Mouse (Mus musculus) embryonic facial prominence, embryonic 14.5 days (tissue): ENCODE data around the gene Gpr152. TPM values are rescaled to one million over a fixed set of nuclear protein-coding genes. Genes with fewer than 3 reads are reported as not detected.

Experiments
- ATAC-seq: fragments of 200-750 bp; cut with Nextera tagmentation; 2 replicates; pipeline ENCODE4 v1.8.0; 2017; ENCODE audit warnings: low read depth, moderate number of reproducible peaks, moderate TSS enrichment
- DNase-seq: peaks from one replicate; pipeline ENCODE4 v3.0.0-alpha.2; 2015; ENCODE audit warnings: low spot score
- H3K27ac ChIP-seq: fragments of 300-500 bp; sonication (generic); replicated peaks from 2 replicates; pipeline ENCODE4 v1.5.1; 2014; ENCODE audit warnings: low read depth, mild to moderate bottlenecking, low read length, moderate library complexity
- H3K27me3 ChIP-seq: fragments of 300-500 bp; sonication (generic); replicated peaks from 2 replicates; pipeline ENCODE4 v1.6.1; 2014; ENCODE audit warnings: low read length; ENCODE audit not compliant: control insufficient read depth, insufficient read depth
- H3K36me3 ChIP-seq: fragments of 300-500 bp; sonication (generic); 2 replicates; pipeline ENCODE4 v1.6.1; 2014; ENCODE audit warnings: low read length, mixed read lengths; ENCODE audit not compliant: control insufficient read depth, insufficient read depth
- H3K4me1 ChIP-seq: fragments of 300-500 bp; sonication (generic); 2 replicates; pipeline ENCODE4 v1.6.1; 2014; ENCODE audit warnings: antibody characterized with exemption, low read length; ENCODE audit not compliant: control insufficient read depth, insufficient read depth
- H3K4me2 ChIP-seq: fragments of 300-500 bp; sonication (generic); 2 replicates; pipeline ENCODE4 v1.6.1; 2014; ENCODE audit warnings: low read depth, mild to moderate bottlenecking, low read length, moderate library complexity, mixed read lengths
- H3K4me3 ChIP-seq: fragments of 300-500 bp; sonication (generic); 2 replicates; pipeline ENCODE4 v1.5.1; 2014; ENCODE audit warnings: low read depth, mild to moderate bottlenecking, low read length
- H3K9ac ChIP-seq: fragments of 300-500 bp; sonication (generic); 2 replicates; pipeline ENCODE4 v1.6.1; 2014; ENCODE audit warnings: low read depth, mild to moderate bottlenecking, low read length, moderate library complexity, mixed read lengths
- H3K9me3 ChIP-seq: fragments of 300-500 bp; sonication (generic); 2 replicates; pipeline ENCODE4 v1.6.1; 2016; ENCODE audit warnings: low read length; ENCODE audit not compliant: control insufficient read depth
- WGBS: fragments of 180-500 bp; shearing (Covaris S2); extraction: QIAGEN DNeasy Blood & Tissue Kit; methylation state at CpG from one replicate; pipeline ENCODE4 v1.1.7; 2014; 5-methylcytosine and 5-hydroxymethylcytosine counted together
- polyA plus RNA-seq: library from polyadenylated mRNA; unstranded; fragments of >200 nt; fragmentation: Nextera tagmentation; extraction: Ambion mirVana; gene quantifications from 2 replicates; pipeline ENCODE4 v1.2.1, GENCODE M21; 2014

Gpr152 gene
- polyA plus RNA-seq, result 0.08 TPM in 1 of 2 replicates, not detected in the other

DNA sequence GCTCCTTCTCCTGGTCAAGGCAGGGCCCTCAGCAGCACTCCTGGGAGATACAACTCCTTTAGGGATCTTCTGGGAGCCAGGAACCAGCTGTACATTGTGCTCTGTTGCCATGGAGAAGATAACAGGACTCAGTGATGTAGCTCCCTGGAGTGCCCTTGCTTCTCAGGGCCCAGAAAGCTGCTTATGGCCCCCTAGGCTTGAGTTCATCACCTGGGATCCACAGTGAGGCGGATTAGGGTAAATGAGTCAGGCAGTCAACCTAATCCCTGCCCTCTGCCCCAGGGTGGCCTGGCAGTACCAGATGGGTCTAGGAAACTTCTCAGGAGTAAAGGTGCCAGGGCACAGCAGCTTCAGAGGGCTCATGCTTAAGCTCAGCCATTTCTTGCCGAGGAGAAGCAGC, at the start of gene Gpr152:
Gpr152 (plus strand) TSS at position 342 of the 400 bp plus-strand sequence.
- ATAC-seq (no peak), DNase-seq (no peak)
- no peaks in the 10 kb centered on the region for H3K9me3 ChIP-seq
- H3K36me3 ChIP-seq, result no peaks in the 10 kb centered on the region
- no peaks in the 10 kb centered on the region for H3K27me3 ChIP-seq
- no peak within 1 kb of the TSS for H3K9ac ChIP-seq
- no peak within 1 kb of the TSS for H3K4me2 ChIP-seq
- 95% methylated on average over 2 of the region's 2 CpGs for WGBS
- H3K27ac ChIP-seq, result no peak within 1 kb of the TSS
- no peak within 1 kb of the TSS for H3K4me3 ChIP-seq
- no peaks in the 10 kb centered on the region for H3K4me1 ChIP-seq

- no peaks in the 10 kb centered on the region for H3K9me3 ChIP-seq
- no peak overlapping the region for H3K9ac ChIP-seq
- H3K4me1 ChIP-seq, result no peaks in the 10 kb centered on the region
- DNase-seq (no peak), ATAC-seq (no peak)
- H3K4me3 ChIP-seq, result no peak overlapping the region
- WGBS, result 82% methylated on average over 3 of the region's 3 CpGs
- no peak overlapping the region for H3K27ac ChIP-seq
- no peaks in the 10 kb centered on the region for H3K36me3 ChIP-seq
- H3K27me3 ChIP-seq, result no peaks in the 10 kb centered on the region
- H3K4me2 ChIP-seq, result no peak overlapping the region
These were observed 49.1 kb upstream of the Gpr152 start for GRCm38 (mm10) chr19:4090446-4090845.

GRCm38 (mm10) chr19:4091383-4091782, 48.2 kb upstream of the Gpr152 start:
- Histone ChIP-seq H3K4me1 (no peaks in the 10 kb centered on the region), H3K27me3 (no peaks in the 10 kb centered on the region), H3K36me3 (no peaks in the 10 kb centered on the region), H3K9ac (no peak overlapping the region), H3K4me3 (no peak overlapping the region), H3K27ac (no peak overlapping the region), H3K4me2 (no peak overlapping the region), H3K9me3 (no peaks in the 10 kb centered on the region)
- WGBS, result 58% methylated on average over 2 of the region's 2 CpGs
- no peak for DNase-seq
- ATAC-seq, result no peak

DNA sequence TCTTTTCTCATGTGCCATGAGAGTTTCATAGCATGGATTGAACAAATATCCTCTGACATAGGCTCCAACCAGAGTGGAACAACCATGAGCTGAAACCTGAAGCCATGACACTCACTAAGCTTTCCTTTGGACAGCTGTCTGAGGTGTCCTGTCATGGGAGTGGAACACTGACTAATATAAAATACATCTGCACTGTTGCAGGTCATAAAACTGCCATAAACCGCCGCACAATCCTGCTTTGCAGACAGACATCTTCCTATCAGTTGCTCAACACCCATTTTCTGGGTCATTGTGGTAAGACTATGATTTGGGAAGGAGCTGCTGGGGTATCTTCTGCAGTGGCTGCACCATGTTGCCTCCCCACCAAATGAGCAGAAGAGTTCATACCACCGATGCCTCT, 46.8 kb upstream of the Gpr152 start:
- no peak overlapping the region for H3K27ac ChIP-seq
- peaks cover 4% of the 10 kb centered on the region; the same call in 1 of the 2 replicates for H3K4me1 ChIP-seq
- DNase-seq, result no peak
- H3K36me3 ChIP-seq, result no peaks in the 10 kb centered on the region
- no peak overlapping the region for H3K4me3 ChIP-seq
- no peaks in the 10 kb centered on the region for H3K9me3 ChIP-seq
- H3K27me3 ChIP-seq, result no peaks in the 10 kb centered on the region
- no peak for ATAC-seq
- H3K9ac ChIP-seq, result no peak overlapping the region
- no peak overlapping the region for H3K4me2 ChIP-seq
- WGBS, result 90% methylated on average over 3 of the region's 3 CpGs

DNA sequence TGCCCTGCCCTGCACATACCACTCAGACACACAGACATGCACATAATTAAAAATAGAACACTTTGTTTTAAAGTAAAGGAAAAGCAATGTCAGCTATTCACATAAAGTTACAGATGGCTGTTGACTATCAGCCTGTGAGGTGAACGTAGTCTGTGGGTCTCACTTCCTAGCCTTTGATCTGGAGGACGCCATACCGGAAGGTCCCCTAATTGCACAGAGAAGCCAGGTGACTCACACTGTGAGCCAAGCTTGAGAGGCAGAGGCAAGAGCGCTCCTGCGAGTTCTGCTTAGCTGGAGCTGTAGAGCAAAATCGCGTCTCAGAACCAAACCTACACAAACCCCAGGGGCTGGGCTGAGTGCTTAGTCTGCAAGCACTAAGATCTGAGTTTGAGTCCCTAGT, 45.8 kb upstream of the Gpr152 start:
- DNase-seq, result no peak
- 72% methylated on average over 7 of the region's 7 CpGs for WGBS
- Histone ChIP-seq H3K27ac (no peak overlapping the region), H3K36me3 (no peaks in the 10 kb centered on the region), H3K27me3 (no peaks in the 10 kb centered on the region), H3K4me1 (peaks cover 4% of the 10 kb centered on the region; the same call in 1 of the 2 replicates), H3K9ac (no peak overlapping the region), H3K9me3 (no peaks in the 10 kb centered on the region), H3K4me2 (no peak overlapping the region), H3K4me3 (no peak overlapping the region)
- no peak for ATAC-seq

DNA sequence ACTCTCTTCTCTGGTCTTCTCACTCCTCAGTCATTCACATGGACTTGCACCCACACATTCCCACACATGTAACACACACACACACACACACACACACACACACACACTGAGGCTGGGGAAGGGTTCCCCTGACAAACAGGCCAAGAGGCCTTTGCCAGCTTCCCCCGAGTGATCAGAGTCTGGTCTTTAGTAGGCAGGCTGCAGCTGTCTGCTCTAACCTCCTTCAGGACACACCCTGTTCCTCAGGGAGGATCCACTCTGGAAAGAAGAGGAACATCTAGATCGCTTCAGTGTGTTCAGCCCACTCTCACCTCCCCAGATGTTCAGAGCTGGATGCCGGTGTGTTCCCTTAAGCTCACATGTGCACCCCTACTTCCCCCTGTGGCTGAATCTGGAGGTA, 45.2 kb upstream of the Gpr152 start:
- no peak overlapping the region for H3K4me2 ChIP-seq
- no peak overlapping the region for H3K27ac ChIP-seq
- 67% methylated on average over 3 of the region's 3 CpGs for WGBS
- ATAC-seq (no peak), DNase-seq (no peak)
- peaks cover 3% of the 10 kb centered on the region for H3K27me3 ChIP-seq
- H3K9me3 ChIP-seq, result no peaks in the 10 kb centered on the region
- H3K4me3 ChIP-seq, result no peak overlapping the region
- H3K36me3 ChIP-seq, result no peaks in the 10 kb centered on the region
- no peak overlapping the region for H3K9ac ChIP-seq
- peaks cover 7% of the 10 kb centered on the region; the same call in 1 of the 2 replicates for H3K4me1 ChIP-seq

- no peak overlapping the region for H3K27ac ChIP-seq
- DNase-seq, result no peak
- H3K36me3 ChIP-seq, result no peaks in the 10 kb centered on the region
- no peak for ATAC-seq
- H3K9ac ChIP-seq, result no peak overlapping the region
- peaks cover 12% of the 10 kb centered on the region for H3K4me1 ChIP-seq
- H3K4me2 ChIP-seq, result no peak overlapping the region
- WGBS, result 68% methylated on average over 5 of the region's 5 CpGs
- no peaks in the 10 kb centered on the region for H3K9me3 ChIP-seq
- H3K27me3 ChIP-seq, result peaks cover 7% of the 10 kb centered on the region
- no peak overlapping the region for H3K4me3 ChIP-seq
These were observed 44.7 kb upstream of the Gpr152 start for GRCm38 (mm10) chr19:4094774-4095303.

- ATAC-seq, result no peak
- Histone ChIP-seq H3K9me3 (no peaks in the 10 kb centered on the region), H3K4me3 (no peak overlapping the region), H3K9ac (no peak overlapping the region), H3K4me1 (peaks cover 22% of the 10 kb centered on the region), H3K4me2 (no peak overlapping the region), H3K27me3 (peaks cover 17% of the 10 kb centered on the region), H3K36me3 (no peaks in the 10 kb centered on the region), H3K27ac (no peak overlapping the region)
- 65% methylated on average over 3 of the region's 3 CpGs for WGBS
- DNase-seq, result no peak
These were observed 43.8 kb upstream of the Gpr152 start for GRCm38 (mm10) chr19:4095802-4096201.
